Mouse (Mus musculus) stomach, postnatal 0 days (tissue): ENCODE data around the gene Pphln1.

ENCODE experiments used
- CTCF ChIP-seq: IDR thresholded peaks from 2 replicates; pipeline ENCODE4 v1.5.1; 2016; ENCODE audit warnings: antibody characterized with exemption, low read depth, mild to moderate bottlenecking, moderate library complexity
- EP300 ChIP-seq: optimal IDR thresholded peaks from 2 replicates; pipeline ENCODE3; 2016; ENCODE audit warnings: antibody characterized with exemption

DNA sequence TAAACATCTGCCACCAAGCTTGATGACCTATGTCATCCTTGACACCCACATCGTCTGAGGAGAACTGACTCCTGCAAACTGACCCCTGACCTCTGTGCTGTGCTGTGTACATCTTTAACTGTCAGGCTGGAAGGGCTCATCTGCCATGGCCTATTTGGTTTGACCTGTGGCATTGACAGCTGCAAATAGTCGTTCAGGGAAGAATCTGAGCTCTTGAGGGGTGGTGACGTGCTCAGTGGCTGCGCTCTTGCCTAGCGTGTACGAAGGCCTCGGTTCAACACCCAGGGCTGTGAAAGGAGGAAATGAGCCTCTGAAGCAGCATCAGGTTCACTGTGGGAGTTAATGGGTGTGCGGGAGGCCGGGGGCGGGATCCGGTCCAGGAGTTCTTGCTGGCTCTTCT lies 35.7 kb downstream of the Pphln1 start:
- TF ChIP-seq CTCF, result no peak
- no peak for TF ChIP-seq EP300
